Mouse (Mus musculus): ENCODE results near the gene Fgf15.

- TF ChIP-seq MYOG (IDR thresholded peaks at IDR 0.05; ENCODE audit: control insufficient read depth in 1 of 3, insufficient read depth in 1 of 3, insufficient read length in 2 of 3, low read depth in 2 of 3) (no peak), USF1 (IDR thresholded peaks at IDR 0.05; ENCODE audit: low read depth) (no peak), POLR2A (IDR thresholded peaks at IDR 0.05; ENCODE audit: insufficient read length, low read depth) (no peak), E2F4 (IDR thresholded peaks at IDR 0.05; ENCODE audit: insufficient read depth) (no peak), MAX (IDR thresholded peaks at IDR 0.05; ENCODE audit: low read depth) (no peak), TCF12 (IDR thresholded peaks at IDR 0.05; ENCODE audit: insufficient read depth, poor library complexity, severe bottlenecking) (no peak), POLR2AphosphoS2 (IDR thresholded peaks at IDR 0.05; ENCODE audit: insufficient read length, low read depth) (no peak), MYOD1 (IDR thresholded peaks at IDR 0.05; ENCODE audit: control insufficient read depth in 1 of 3, insufficient read length in 2 of 3, low read depth in 2 of 3) (no peak), REST (IDR thresholded peaks at IDR 0.05; ENCODE audit: insufficient read depth, insufficient read length) (no peak), CEBPB (IDR thresholded peaks at IDR 0.05; ENCODE audit: insufficient read depth, poor library complexity, severe bottlenecking) (no peak)
These were observed 38.4 kb upstream of the Fgf15 start for GRCm38 (mm10) chr7:144857826-144858342.
